Mouse (Mus musculus) G1E (cell line): ENCODE measurements around the gene Akr1c18.
A peak's percentile ranks its signal among the peaks of the same experiment; 100 is the strongest.

Experiments used
- CTCF ChIP-seq: IDR thresholded peaks from 2 replicates; pipeline ENCODE4 v1.5.1; 2012; ENCODE audit warnings: low read depth, low read length, inconsistent platforms, mixed read lengths
- GATA1 ChIP-seq: IDR thresholded peaks from 2 replicates; pipeline ENCODE4 v1.6.1; 2012; ENCODE audit warnings: borderline replicate concordance, low read length, inconsistent platforms, mixed read lengths
- POLR2AphosphoS5 ChIP-seq: IDR thresholded peaks from 2 replicates; pipeline ENCODE4 v1.6.1; 2012; ENCODE audit warnings: low read depth, low read length, inconsistent platforms; ENCODE audit not compliant: insufficient replicate concordance

DNA sequence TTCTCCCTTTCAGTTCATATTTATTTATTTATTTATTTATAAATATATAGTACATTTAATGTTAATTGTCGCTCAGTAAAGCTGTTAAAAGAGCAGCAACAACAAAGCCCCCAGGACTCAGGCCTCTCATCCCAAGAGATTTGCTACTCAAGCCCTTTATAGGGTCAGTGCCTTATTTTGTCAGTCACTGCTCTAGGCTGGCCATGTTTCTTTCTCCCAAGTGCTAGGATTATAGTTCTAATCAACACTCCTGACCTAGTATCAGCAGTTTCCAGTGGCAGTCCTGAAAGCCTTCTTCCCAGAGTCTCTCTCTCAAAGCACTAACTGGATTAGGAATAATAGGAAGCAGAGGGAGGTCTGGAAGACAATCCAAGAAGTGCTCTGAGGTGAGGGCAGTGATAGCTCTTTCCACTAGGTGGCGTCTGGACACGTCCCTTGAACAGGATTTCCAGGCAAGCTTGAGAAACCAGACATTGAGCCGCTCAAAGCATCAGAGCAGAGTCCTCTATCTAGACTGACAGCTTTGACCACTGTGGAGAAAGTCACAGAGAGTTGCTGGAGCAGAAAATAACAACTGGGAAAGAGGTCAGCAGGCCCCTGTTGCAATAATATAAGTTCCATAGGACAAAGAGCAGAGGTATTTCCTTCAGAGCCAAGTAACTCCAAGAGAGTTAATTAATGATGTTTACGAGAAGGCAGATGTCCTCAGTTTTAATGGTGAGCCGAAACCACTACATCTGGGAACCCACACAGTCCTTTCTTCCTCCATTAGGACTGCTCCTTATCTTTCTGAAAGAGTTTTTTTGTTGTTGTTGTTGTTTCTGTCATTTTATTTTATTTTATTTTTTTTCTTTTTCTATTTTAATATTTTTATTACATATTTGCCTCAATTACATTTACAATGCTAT, 39.9 kb downstream of the Akr1c18 start:
- TF ChIP-seq CTCF (peak; percentile 49), GATA1 (no peak), POLR2AphosphoS5 (no peak)
